Mouse (Mus musculus): ENCODE measurements around the gene Rad51ap1. TPM values are rescaled to one million over a fixed set of nuclear protein-coding genes. Genes with fewer than 3 reads are reported as not detected.

Gene Rad51ap1
- polyA plus RNA-seq (2015; fragmentation: Nextera tagmentation; extraction: Ambion mirVana) = 51.5 and 56.8 TPM in 2 replicates

- H3K36me3 ChIP-seq (ENCODE audit: insufficient read depth, low read length) = peaks cover 7% of the 10 kb centered on the region
- WGBS = under 1% methylated on average over 33 of the region's 33 CpGs
- peak within 1 kb of the TSS; percentile 94 for H3K4me2 ChIP-seq (replicated peaks; ENCODE audit: low read depth, low read length)
- H3K9me3 ChIP-seq (ENCODE audit: low read length) = no peaks in the 10 kb centered on the region
- ATAC-seq (ENCODE audit: low FRiP score, low TSS enrichment) = peak; percentile 99
- H3K4me1 ChIP-seq (ENCODE audit: insufficient read depth, low read length) = peaks cover 22% of the 10 kb centered on the region
- no peaks in the 10 kb centered on the region for H3K27me3 ChIP-seq (ENCODE audit: insufficient read depth, low read length)
- H3K4me3 ChIP-seq (ENCODE audit: low read length) = peak within 1 kb of the TSS; percentile 66
- peak within 1 kb of the TSS; percentile 79; the same call in 1 of the 2 replicates for H3K27ac ChIP-seq (ENCODE audit: low read length)
- H3K9ac ChIP-seq (replicated peaks; ENCODE audit: low read length) = peak within 1 kb of the TSS; percentile 82
These were observed at the start of gene Rad51ap1, which contains the start of gene D6Wsu163e for GRCm38 (mm10) chr6:126939487-126940171. Gene Rad51ap1 (minus strand): TSS chr6:126939587. Gene D6Wsu163e (plus strand): TSS chr6:126939962.

- Histone ChIP-seq H3K27ac (ENCODE audit: low read length) (no peak overlapping the region), H3K4me3 (ENCODE audit: low read length) (no peak overlapping the region), H3K9me3 (ENCODE audit: low read length) (no peaks in the 10 kb centered on the region), H3K9ac (replicated peaks; ENCODE audit: low read length) (no peak overlapping the region), H3K4me1 (ENCODE audit: insufficient read depth, low read length) (no peaks in the 10 kb centered on the region), H3K27me3 (ENCODE audit: insufficient read depth, low read length) (no peaks in the 10 kb centered on the region), H3K36me3 (ENCODE audit: insufficient read depth, low read length) (no peaks in the 10 kb centered on the region), H3K4me2 (replicated peaks; ENCODE audit: low read depth, low read length) (no peak overlapping the region)
- ATAC-seq (ENCODE audit: low FRiP score, low TSS enrichment) = 0 out of 2 replicates have a peak, but pooled peaks have one; percentile 31
- 51% methylated on average over 5 of the region's 5 CpGs for WGBS
These were observed 42.3 kb upstream of the Rad51ap1 start for GRCm38 (mm10) chr6:126981539-126982234.

DNA sequence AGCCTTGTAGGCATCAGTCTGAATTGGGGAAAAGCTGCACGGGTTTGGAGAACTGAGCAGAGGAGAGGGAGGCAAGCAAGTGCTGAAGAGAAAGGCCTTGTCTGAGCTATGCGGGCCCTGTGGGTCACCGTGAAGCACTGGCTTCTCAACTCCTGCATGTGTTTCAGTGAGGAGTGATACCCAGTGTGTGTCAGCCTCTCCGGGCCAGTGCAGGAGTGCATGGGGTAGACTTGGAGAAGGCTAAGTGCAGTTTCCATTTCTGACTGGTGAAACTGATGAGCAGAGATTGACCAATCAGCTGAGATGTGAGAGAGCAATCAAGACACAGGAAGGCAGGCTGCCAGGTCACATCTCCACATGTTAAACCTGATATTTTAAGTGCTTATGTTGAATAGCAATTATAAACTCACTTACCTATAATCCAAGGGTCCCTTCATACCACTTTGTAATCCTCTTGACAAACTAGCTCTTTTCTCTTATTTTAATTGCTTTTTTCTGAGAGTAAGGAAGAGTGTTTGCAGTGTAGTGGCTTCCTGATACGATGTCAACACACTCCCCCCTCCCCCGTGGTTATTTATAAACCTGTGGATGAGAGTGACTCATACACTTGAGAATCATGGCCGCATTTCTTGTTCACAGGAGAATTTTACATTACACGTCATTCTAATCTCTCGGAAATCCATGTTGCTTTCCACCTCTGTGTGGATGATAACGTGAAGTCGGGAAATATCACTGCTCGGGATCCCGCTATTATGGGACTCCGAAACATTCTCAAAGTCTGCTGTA, 27.0 kb upstream of the Rad51ap1 start:
- 87% methylated on average over 14 of the region's 14 CpGs for WGBS
- Histone ChIP-seq H3K36me3 (ENCODE audit: insufficient read depth, low read length) (peaks cover 16% of the 10 kb centered on the region; the same call in 1 of the 2 replicates), H3K9ac (replicated peaks; ENCODE audit: low read length) (no peak overlapping the region), H3K9me3 (ENCODE audit: low read length) (no peaks in the 10 kb centered on the region), H3K4me3 (ENCODE audit: low read length) (no peak overlapping the region), H3K27me3 (ENCODE audit: insufficient read depth, low read length) (no peaks in the 10 kb centered on the region), H3K27ac (ENCODE audit: low read length) (no peak overlapping the region), H3K4me1 (ENCODE audit: insufficient read depth, low read length) (no peaks in the 10 kb centered on the region), H3K4me2 (replicated peaks; ENCODE audit: low read depth, low read length) (no peak overlapping the region)
- ATAC-seq (ENCODE audit: low FRiP score, low TSS enrichment) = no peak

DNA sequence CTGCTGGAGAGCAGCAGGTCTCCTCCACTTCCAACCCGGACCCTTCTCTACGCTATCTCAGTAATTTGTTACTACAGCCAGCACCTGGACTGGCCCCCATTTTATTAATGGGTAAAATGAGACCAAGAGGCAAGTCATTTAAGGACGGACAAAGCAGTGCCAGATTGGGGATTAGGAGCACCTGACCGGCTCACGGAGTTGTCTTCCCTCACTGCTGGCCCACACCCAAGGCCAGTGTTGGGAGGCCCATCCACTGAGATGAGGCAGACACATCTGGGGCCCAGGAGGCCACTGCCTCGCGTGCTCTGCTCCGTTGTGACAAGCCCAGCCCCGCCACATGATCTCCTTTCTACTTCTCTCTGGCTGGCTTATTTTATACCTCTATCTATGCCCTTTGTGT, 24.0 kb upstream of the Rad51ap1 start:
- Histone ChIP-seq H3K36me3 (ENCODE audit: insufficient read depth, low read length) (peaks cover 14% of the 10 kb centered on the region; the same call in 1 of the 2 replicates), H3K4me3 (ENCODE audit: low read length) (no peak overlapping the region), H3K9me3 (ENCODE audit: low read length) (no peaks in the 10 kb centered on the region), H3K27me3 (ENCODE audit: insufficient read depth, low read length) (no peaks in the 10 kb centered on the region), H3K27ac (ENCODE audit: low read length) (no peak overlapping the region), H3K4me1 (ENCODE audit: insufficient read depth, low read length) (no peaks in the 10 kb centered on the region), H3K9ac (replicated peaks; ENCODE audit: low read length) (no peak overlapping the region), H3K4me2 (replicated peaks; ENCODE audit: low read depth, low read length) (no peak overlapping the region)
- 90% methylated on average over 9 of the region's 9 CpGs for WGBS
- no peak for ATAC-seq (ENCODE audit: low FRiP score, low TSS enrichment)

DNA sequence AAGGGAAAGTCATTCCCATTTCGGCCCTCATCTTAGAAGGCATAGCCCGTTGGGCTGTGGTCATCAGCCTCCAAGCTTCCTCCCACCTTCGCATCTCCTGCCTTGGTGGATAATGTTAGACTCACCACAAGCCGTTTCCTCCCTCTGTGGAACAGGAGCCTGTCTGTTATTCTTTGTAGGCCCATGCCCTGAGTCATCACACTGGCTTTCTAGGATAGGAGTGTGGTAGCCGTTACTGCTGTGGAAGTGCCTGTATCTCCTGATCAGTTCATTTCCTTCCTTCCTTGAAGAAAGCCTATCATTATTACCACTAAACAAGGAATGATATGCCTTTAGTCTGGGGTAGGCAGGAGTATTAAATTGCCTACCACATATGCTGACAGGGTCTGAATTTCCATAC, 23.3 kb upstream of the Rad51ap1 start:
- WGBS = 92% methylated on average over 5 of the region's 5 CpGs
- ATAC-seq (ENCODE audit: low FRiP score, low TSS enrichment) = no peak

DNA sequence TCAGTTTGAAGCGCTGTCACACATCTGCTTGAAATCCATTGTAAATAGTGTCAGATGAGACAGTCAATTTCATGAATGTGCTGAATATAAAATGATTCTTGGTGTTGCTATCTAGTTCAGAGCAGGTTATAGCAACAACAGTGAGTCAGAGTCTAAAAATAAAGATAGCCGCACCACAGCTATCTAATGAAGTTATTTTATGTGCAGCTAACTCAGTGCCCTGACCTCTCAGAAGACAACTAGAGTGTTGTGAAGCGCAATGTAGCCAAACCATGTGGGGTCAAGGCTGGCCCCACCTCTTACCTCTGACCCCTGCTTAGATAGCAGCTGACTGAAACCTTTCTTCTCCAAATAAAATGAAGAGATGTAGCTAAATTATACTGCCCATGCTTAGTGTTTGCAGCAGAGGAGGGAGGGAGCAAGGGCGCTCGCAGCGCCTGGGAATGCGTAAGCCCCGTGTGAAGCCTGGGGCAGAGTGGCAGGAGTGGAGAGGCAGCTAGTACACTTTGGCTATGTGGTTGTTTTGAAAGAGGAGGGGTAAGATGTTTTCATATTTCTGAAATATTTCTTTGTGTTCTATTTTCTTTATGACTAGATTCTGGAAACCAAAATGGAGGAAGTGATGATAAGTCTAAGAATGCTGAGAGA, 22.1 kb upstream of the Rad51ap1 start:
- Histone ChIP-seq H3K4me3 (ENCODE audit: low read length) (no peak overlapping the region), H3K27ac (ENCODE audit: low read length) (no peak overlapping the region), H3K9ac (replicated peaks; ENCODE audit: low read length) (no peak overlapping the region), H3K27me3 (ENCODE audit: insufficient read depth, low read length) (no peaks in the 10 kb centered on the region), H3K4me1 (ENCODE audit: insufficient read depth, low read length) (no peaks in the 10 kb centered on the region), H3K4me2 (replicated peaks; ENCODE audit: low read depth, low read length) (no peak overlapping the region), H3K9me3 (ENCODE audit: low read length) (no peaks in the 10 kb centered on the region), H3K36me3 (ENCODE audit: insufficient read depth, low read length) (peaks cover 20% of the 10 kb centered on the region; the same call in 1 of the 2 replicates)
- 87% methylated on average over 8 of the region's 8 CpGs for WGBS
- no peak for ATAC-seq (ENCODE audit: low FRiP score, low TSS enrichment)

More for the DNA sequence above, 23.3 kb upstream of the Rad51ap1 start:
- Histone ChIP-seq H3K36me3 (ENCODE audit: insufficient read depth, low read length) (peaks cover 10% of the 10 kb centered on the region; the same call in 1 of the 2 replicates), H3K4me3 (ENCODE audit: low read length) (no peak overlapping the region), H3K9me3 (ENCODE audit: low read length) (no peaks in the 10 kb centered on the region), H3K9ac (replicated peaks; ENCODE audit: low read length) (no peak overlapping the region), H3K27me3 (ENCODE audit: insufficient read depth, low read length) (no peaks in the 10 kb centered on the region), H3K4me1 (ENCODE audit: insufficient read depth, low read length) (no peaks in the 10 kb centered on the region), H3K27ac (ENCODE audit: low read length) (no peak overlapping the region), H3K4me2 (replicated peaks; ENCODE audit: low read depth, low read length) (no peak overlapping the region)

GRCm38 (mm10) chr6:126955734-126956133, 16.3 kb upstream of the Rad51ap1 start:
- no peaks in the 10 kb centered on the region for H3K9me3 ChIP-seq (ENCODE audit: low read length)
- H3K4me1 ChIP-seq (ENCODE audit: insufficient read depth, low read length) = no peaks in the 10 kb centered on the region
- no peak overlapping the region for H3K4me2 ChIP-seq (replicated peaks; ENCODE audit: low read depth, low read length)
- H3K4me3 ChIP-seq (ENCODE audit: low read length) = no peak overlapping the region
- no peak for ATAC-seq (ENCODE audit: low FRiP score, low TSS enrichment)
- H3K27me3 ChIP-seq (ENCODE audit: insufficient read depth, low read length) = no peaks in the 10 kb centered on the region
- WGBS = 9% methylated on average over 10 of the region's 10 CpGs
- no peak overlapping the region for H3K9ac ChIP-seq (replicated peaks; ENCODE audit: low read length)
- no peak overlapping the region for H3K27ac ChIP-seq (ENCODE audit: low read length)
- H3K36me3 ChIP-seq (ENCODE audit: insufficient read depth, low read length) = peaks cover 11% of the 10 kb centered on the region; the same call in 1 of the 2 replicates

GRCm38 (mm10) chr6:126948336-126948735, 8.9 kb upstream of the Rad51ap1 start:
- WGBS = 94% methylated on average over 4 of the region's 4 CpGs

DNA sequence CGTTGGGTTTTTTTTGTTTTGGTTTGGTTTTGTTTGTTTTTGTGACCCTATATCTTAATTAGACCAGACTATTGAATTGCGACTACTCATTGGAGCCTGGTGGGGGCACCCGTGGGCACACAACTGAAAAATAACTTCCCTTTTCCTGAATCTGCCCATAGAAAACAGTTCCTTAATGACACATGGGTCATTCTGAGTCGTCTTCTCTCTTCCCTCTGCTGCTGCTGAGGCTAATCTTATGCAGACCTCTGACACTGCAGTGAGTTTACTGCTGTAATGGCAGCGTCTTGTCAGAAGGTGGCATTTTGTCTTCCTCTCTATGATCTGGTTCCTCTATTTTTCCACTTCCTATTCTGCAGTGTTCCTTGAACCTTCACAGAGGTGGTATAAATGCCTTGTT, 1.1 kb upstream of the Rad51ap1 start:
- 3% methylated on average over 5 of the region's 5 CpGs for WGBS
- Histone ChIP-seq H3K4me3 (ENCODE audit: low read length) (peak overlapping the region; percentile 66), H3K9ac (replicated peaks; ENCODE audit: low read length) (no peak overlapping the region), H3K4me1 (ENCODE audit: insufficient read depth, low read length) (peaks cover 22% of the 10 kb centered on the region), H3K36me3 (ENCODE audit: insufficient read depth, low read length) (peaks cover 7% of the 10 kb centered on the region), H3K9me3 (ENCODE audit: low read length) (no peaks in the 10 kb centered on the region), H3K4me2 (replicated peaks; ENCODE audit: low read depth, low read length) (peak overlapping the region; percentile 94), H3K27me3 (ENCODE audit: insufficient read depth, low read length) (no peaks in the 10 kb centered on the region), H3K27ac (ENCODE audit: low read length) (no peak overlapping the region)
- ATAC-seq (ENCODE audit: low FRiP score, low TSS enrichment) = no peak

More at GRCm38 (mm10) chr6:126948336-126948735, 8.9 kb upstream of the Rad51ap1 start:
- Histone ChIP-seq H3K4me2 (replicated peaks; ENCODE audit: low read depth, low read length) (no peak overlapping the region), H3K9me3 (ENCODE audit: low read length) (no peaks in the 10 kb centered on the region), H3K4me3 (ENCODE audit: low read length) (no peak overlapping the region), H3K27ac (ENCODE audit: low read length) (no peak overlapping the region), H3K36me3 (ENCODE audit: insufficient read depth, low read length) (peaks cover 15% of the 10 kb centered on the region; the same call in 1 of the 2 replicates), H3K27me3 (ENCODE audit: insufficient read depth, low read length) (no peaks in the 10 kb centered on the region), H3K4me1 (ENCODE audit: insufficient read depth, low read length) (no peaks in the 10 kb centered on the region), H3K9ac (replicated peaks; ENCODE audit: low read length) (no peak overlapping the region)
- no peak for ATAC-seq (ENCODE audit: low FRiP score, low TSS enrichment)

Measured in kidney, embryonic 16.5 days (tissue).